Mouse (Mus musculus): ENCODE results near the gene Cuedc2.

- TF ChIP-seq CTCF (IDR thresholded peaks at IDR 0.05; ENCODE audit: low read depth) (no peak), EP300 (IDR thresholded peaks at IDR 0.05; ENCODE audit: low read depth) (no peak)
These were observed 24.3 kb downstream of the Cuedc2 start for GRCm38 (mm10) chr19:46314151-46314601.
